Mouse (Mus musculus): ENCODE data around the gene Gm10642.

Gm10642 gene

DNA sequence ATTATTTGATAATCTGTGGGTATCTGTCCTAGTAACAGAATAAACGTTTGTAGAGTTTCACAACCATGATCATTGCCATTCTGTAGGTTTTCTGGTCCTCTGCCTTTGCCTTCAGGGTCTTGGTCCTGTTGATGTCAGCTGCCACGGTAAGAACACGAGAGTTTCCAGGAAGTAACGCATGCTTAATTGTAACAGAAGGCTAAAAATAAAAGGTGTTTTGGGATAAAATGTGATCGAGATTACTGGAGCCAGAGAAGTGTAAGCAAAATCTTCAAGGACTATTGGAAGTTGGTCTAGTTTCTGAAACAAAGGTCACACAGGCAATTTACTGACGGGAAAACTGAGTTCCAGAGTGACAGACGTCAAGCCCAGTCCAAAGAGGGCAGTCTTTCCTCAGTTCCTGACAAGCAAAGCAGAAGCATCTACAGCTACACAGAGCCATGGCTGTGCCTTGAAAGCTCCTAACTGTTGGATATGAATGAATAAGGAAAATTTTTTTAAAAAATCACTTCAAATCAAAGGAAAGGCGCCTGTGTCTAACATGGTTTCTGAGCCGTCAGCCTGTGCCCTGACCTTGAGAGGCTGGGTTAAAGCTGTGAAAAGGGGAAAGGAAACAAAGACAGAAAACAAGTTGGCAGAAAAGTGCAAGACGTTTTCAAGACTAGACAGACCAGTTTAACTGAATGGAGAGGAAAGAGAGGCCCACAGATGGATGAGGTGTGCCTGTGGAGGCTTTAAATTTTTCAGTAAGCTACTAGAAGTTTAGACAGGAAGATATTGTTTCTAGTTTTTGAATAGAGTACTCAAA is 15.9 kb downstream of the Gm10642 start:
- DNase-seq (ENCODE audit: low read depth, low spot score) = peak; percentile 76

DNA sequence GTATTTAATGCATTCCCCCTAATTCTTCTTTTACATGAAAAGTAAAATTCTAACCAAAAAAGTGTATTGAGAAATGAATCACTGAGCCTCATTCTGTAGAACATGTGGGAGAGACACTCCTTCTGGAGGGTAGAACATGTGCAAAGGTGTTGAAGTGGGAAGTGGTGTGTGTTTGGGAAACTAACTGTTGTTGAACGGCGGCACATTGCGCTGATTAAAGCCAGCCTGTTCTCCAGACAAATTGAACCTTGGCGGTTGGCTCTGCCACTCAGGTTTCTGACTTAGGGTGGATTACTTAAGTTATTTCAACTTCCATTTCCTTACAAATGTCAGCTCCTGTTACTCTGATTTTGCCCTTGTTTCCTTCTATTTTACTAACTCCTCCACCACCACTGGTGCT is 17.6 kb downstream of the Gm10642 start:
- peak; percentile 54 for DNase-seq (ENCODE audit: low read depth, low spot score)

GRCm38 (mm10) chr9:70675117-70675516 is 19.1 kb downstream of the Gm10642 start:
- no peak for DNase-seq (ENCODE audit: low read depth, low spot score)

GRCm38 (mm10) chr9:70675961-70676360 is 19.9 kb downstream of the Gm10642 start:
- DNase-seq (ENCODE audit: low read depth, low spot score) = no peak

GRCm38 (mm10) chr9:70678682-70679131 is 22.7 kb downstream of the Gm10642 start, which contains the start of gene Adam10:
Gene Adam10, plus strand, starts transcription at chr9:70678997.
- peak; percentile 100 for DNase-seq (ENCODE audit: low read depth, low spot score)

DNA sequence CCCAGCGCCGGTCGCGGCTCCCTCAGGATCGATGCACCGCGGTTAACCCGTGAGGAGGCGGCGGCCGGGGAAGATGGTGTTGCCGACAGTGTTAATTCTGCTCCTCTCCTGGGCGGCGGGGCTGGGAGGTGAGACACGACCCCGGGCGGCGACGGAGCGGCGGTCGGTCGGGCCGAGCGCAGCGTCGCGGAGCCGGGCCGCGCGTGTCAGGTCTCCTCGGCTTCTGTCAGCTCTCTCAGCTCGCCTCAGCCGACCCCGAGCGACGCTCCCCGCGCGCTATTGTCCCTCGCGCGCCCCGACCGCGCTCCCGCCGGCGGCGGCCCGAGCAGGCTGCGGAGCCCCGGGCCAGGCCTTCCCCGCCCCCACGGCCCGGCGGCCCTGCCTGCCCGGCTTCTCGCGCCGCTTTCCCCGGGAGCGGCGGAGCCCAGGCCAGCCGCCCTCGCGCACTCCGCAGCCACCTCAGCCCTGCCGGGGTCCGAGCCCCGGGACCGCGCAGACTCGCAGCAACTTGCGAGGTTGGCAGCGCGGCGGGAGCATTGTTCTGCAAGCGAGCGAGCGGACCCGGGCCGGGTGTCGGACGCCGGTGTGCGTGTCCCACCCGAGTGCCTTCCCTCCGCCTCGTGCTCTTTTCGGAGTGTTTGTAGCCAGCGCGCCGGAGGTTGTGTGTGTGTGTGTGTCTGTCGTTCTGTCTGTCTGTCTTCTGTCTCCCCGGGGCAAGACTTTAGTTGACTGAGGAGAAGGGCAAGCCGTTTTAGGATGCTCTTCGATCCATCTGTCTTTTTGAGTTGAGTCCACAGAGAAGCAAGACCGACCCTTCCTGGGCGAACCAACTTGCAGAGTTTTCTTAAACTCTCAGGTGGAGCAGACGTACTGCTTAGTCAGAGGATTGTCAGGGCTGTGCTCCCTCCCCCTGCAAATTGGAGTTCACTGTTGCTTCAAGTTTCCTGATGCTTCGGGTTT is 23.4 kb downstream of the Gm10642 start:
- peak; percentile 54 for DNase-seq (ENCODE audit: low read depth, low spot score)

GRCm38 (mm10) chr9:70682202-70682601 is 26.2 kb downstream of the Gm10642 start:
- no peak for DNase-seq (ENCODE audit: low read depth, low spot score)

- no peak for DNase-seq (ENCODE audit: low read depth, low spot score)
These were observed 32.4 kb downstream of the Gm10642 start for GRCm38 (mm10) chr9:70688301-70688968.

GRCm38 (mm10) chr9:70689926-70690325 is 33.9 kb downstream of the Gm10642 start:
- no peak for DNase-seq (ENCODE audit: low read depth, low spot score)

- no peak for DNase-seq (ENCODE audit: low read depth, low spot score)
These were observed 34.5 kb downstream of the Gm10642 start for GRCm38 (mm10) chr9:70690579-70690978.

DNA sequence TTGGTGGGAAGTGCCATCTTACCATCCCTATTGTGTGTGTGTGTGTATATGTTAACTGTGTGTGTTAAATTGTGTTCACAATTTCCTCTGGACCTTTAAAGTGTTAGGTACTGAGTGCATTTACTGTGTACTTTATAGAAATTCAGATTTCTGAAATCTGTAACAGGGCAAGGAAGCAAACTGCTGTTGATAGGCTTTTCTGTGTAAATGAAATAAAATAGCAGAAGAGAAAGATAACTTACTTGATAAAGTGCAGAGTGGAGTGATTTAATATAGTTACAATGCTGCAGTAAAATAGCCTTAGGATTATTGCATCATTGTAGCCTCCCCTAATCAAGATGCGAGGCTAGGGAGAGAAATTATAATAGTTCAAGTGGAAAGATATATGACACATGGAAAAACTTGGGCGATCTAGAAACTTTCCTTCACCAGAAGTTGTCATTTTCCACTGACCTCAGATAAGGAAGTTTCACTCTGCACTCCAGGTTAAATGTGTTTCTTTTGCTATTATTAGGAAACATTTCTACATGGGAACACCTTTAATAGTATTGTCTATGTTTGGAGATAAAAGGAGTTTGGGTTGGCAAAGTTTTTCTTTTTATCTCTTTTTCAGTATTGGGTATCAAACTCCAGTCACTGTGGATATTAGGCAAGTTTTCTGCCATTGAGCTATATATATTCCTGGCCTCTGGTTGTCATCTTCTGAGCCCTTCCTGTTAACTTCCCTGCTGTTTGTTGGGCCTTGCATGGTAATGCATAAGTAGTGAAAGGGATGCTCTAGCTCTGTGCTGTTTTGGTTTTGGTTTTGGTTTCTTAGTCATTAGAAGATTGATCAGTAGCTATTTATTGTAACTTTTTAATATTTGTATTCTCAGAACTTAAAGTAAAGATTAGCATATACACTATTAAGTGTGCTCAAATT is 36.0 kb downstream of the Gm10642 start:
- no peak for DNase-seq (ENCODE audit: low read depth, low spot score)

DNA sequence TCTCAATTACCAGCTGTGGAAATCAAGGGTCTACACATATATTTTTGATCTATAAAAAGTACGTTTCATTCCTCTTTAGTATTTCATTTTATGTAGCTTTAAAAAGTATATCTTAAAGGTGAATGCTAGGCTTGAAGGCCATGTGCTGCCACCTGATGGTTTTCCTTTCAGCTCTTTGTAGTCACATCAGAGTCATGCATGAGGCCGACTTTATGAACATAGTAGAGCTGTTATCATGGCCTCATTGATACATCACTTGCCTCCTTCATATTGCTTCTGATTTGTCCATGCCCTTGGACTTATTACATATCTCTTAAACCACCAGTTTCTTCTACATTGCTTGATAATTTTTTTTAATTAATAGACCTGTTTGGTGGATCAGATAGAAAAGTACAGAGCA is 39.7 kb downstream of the Gm10642 start:
- no peak for DNase-seq (ENCODE audit: low read depth, low spot score)

- no peak for DNase-seq (ENCODE audit: low read depth, low spot score)
These were observed 42.0 kb downstream of the Gm10642 start for GRCm38 (mm10) chr9:70698090-70698489.

- DNase-seq (ENCODE audit: low read depth, low spot score) = no peak
These were observed 47.6 kb downstream of the Gm10642 start for GRCm38 (mm10) chr9:70703597-70704203.

DNA sequence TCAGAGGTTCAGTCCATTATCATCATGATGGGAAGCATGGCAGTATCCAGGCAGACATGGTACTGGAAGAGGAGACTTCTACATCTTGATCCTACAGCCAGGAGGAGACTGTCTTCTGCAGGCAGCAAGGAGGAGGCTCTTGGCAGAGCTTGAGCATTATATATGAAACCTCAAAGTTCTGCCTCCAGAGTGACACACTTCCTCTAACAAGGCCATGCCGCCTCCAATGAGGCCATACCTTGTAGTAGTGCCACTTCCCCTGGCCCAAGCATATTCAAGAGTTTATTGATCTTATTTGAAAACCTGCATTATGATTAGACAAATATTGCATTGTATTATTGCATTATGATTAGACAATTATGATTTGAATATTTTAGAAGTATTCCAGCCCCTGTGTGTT is 50.4 kb downstream of the Gm10642 start:
- DNase-seq (ENCODE audit: low read depth, low spot score) = no peak

Measured in brain, adult 2 months (tissue).